Mouse (Mus musculus): ENCODE results near the gene Vmn2r55.
"Not testable (repeated sequence)": the region's sequence is repeated elsewhere in the genome, so short reads cannot be mapped to it uniquely, and the experiment has no call there.

Gene Vmn2r55

DNA sequence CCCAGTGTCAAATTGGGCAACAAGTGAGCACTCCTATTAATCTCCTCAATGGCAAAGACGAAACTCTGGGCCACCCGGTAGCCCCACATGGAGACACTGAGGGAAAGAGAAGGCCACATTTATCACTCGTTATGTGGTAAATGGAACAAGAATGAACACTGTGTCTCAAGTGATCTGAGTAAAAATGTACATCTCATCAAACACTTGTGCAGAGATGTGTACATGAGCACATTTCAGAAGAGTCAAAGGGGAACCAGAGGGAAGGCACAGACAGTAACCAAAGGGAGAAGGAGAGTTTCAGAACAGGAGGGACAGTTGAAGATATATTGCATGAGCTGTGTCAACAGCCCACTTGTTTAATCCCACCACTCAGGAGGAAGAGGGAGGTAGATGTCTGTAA, at the start of gene Vmn2r55:
Gene Vmn2r55 (minus strand): TSS at position 101 of the 400 bp plus-strand sequence.
- not testable (repeated sequence) for DNase-seq (ENCODE audit: low spot score in 2 of 2)

- DNase-seq (ENCODE audit: low spot score in 2 of 2), result not testable (repeated sequence)
These were observed 44.6 kb downstream of the Vmn2r55 start, which contains the start of gene Vmn2r54 for GRCm38 (mm10) chr7:12640219-12640618. Gene Vmn2r54, minus strand, starts transcription at chr7:12640319.

DNA sequence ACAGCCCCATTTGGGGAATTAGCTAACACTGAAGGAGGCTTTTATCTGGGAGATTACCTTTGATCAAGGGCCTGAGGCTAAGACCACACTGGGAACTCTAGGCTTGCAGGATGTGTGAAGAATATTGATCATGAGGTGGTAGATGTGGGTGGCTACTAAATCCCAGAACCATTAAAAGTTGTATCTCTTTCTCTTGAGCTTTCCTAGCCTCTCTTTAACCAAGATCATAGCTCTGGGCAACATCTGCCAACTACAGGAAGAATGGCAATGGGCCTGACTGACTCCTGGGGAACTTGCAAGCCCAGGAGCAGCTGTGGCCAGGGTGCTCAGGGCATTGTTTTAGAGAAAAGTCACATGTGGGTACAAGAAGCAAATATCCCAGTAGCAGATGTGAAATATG, 76.1 kb downstream of the Vmn2r55 start, which contains the start of gene Vmn2r53:
Gene Vmn2r53 (minus strand): TSS at position 101 of the 400 bp plus-strand sequence.
- DNase-seq (ENCODE audit: low spot score in 2 of 2), result no peak
